Mouse (Mus musculus): Measurements from ENCODE around the gene Zfand4. TPM values are rescaled to one million over a fixed set of nuclear protein-coding genes. Genes with fewer than 3 reads are reported as not detected.

Zfand4 gene
- total RNA-seq, 1 experiment from 2014 or later, result 32.0 TPM

- ATAC-seq (replicated peaks in 1 of 2; ENCODE audit: insufficient read depth in 1 of 2, low FRiP score in 2 of 2, low TSS enrichment in 1 of 2, low read depth in 1 of 2, poor library complexity in 2 of 2, severe bottlenecking in 2 of 2), result no peak
These were observed 92.9 kb downstream of the Zfand4 start for GRCm38 (mm10) chr6:116356948-116357325.

- no peak for ATAC-seq (replicated peaks in 1 of 2; ENCODE audit: insufficient read depth in 1 of 2, low FRiP score in 2 of 2, low TSS enrichment in 1 of 2, low read depth in 1 of 2, poor library complexity in 2 of 2, severe bottlenecking in 2 of 2)
These were observed 94.0 kb downstream of the Zfand4 start for GRCm38 (mm10) chr6:116358056-116358455.

DNA sequence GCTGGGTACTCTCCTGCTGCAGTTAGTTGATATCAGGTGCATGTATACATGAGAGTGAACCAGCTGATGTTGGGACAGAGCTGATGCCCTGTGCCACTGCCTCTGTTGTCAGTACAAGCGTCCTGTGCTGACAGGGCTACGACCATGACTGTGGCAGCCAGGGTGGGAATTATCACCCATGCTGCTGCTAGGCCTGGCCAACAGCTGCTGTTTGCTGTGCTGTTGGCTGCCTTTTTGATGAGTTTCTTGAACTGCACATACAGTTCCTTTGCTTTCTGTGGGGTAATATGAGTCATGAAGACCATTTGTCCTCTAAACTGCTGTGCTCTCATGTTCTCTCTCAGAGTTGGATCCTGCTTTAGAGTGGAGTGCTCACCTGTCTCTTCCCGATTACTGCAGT lies 95.2 kb downstream of the Zfand4 start:
- ATAC-seq (replicated peaks in 1 of 2; ENCODE audit: insufficient read depth in 1 of 2, low FRiP score in 2 of 2, low TSS enrichment in 1 of 2, low read depth in 1 of 2, poor library complexity in 2 of 2, severe bottlenecking in 2 of 2), result no peak

DNA sequence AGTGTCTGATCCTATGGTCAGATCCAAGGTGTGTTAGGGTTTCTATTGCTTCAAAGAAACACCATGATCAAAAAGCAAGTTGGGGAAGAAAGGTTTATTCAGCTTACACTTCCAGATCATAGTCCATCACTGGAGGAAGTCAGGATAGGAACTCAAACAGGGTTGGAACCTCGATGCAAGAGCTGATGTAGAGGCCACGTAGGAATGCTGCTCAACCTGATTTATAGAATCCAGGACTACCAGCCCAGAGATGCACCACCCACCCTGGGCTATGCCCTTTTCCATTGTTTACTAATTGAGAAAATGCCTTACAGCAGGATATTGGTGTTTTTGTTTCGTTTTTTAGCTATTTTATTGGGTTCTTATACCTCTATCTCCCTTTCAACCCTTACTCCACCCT lies 97.4 kb downstream of the Zfand4 start:
- no peak for ATAC-seq (replicated peaks in 1 of 2; ENCODE audit: insufficient read depth in 1 of 2, low FRiP score in 2 of 2, low TSS enrichment in 1 of 2, low read depth in 1 of 2, poor library complexity in 2 of 2, severe bottlenecking in 2 of 2)

DNA sequence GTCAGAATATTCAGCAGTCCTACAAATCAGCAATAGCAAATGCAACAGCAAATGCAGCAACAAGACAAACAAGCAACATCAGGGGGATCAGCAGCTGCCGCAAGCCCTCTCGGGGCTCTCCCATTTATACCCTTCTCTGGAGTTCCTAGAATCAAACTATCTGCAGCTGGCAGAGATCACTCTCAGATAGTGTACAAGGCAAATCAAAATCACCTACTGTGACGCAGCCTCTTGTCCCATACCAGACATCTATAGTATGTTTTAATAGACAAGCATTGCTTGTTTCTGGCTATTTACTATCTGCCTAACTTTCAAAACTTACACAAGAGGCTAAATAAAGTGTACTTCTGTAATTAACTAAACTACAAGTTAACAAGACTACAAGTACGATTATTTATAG lies 98.0 kb downstream of the Zfand4 start:
- ATAC-seq (replicated peaks in 1 of 2; ENCODE audit: insufficient read depth in 1 of 2, low FRiP score in 2 of 2, low TSS enrichment in 1 of 2, low read depth in 1 of 2, poor library complexity in 2 of 2, severe bottlenecking in 2 of 2), result no peak

- no peak for ATAC-seq (replicated peaks in 1 of 2; ENCODE audit: insufficient read depth in 1 of 2, low FRiP score in 2 of 2, low TSS enrichment in 1 of 2, low read depth in 1 of 2, poor library complexity in 2 of 2, severe bottlenecking in 2 of 2)
These were observed 103.9 kb downstream of the Zfand4 start for GRCm38 (mm10) chr6:116367971-116368370.

DNA sequence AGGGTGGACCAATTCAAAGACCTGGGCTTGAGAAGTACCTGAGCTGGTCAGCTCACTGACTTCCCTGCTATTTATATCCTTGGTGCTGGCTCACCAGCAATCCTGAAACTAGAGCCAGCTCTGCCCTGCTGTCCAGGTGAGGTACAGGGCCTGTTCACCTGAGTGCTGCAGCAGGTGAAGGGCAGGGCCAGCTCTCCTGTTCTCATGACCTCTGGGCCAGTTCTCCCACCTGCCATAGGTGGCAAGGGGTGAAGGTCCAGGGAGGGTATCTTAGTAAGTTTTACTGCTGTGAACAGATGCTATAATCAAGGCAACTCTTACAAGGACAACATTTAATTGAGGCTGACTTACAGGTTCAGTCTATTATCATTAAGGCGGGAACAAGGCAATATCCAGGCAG lies 105.8 kb downstream of the Zfand4 start:
- ATAC-seq (replicated peaks in 1 of 2; ENCODE audit: insufficient read depth in 1 of 2, low FRiP score in 2 of 2, low TSS enrichment in 1 of 2, low read depth in 1 of 2, poor library complexity in 2 of 2, severe bottlenecking in 2 of 2), result no peak

GRCm38 (mm10) chr6:116370216-116370976 lies 106.4 kb downstream of the Zfand4 start:
- ATAC-seq (replicated peaks in 1 of 2; ENCODE audit: insufficient read depth in 1 of 2, low FRiP score in 2 of 2, low TSS enrichment in 1 of 2, low read depth in 1 of 2, poor library complexity in 2 of 2, severe bottlenecking in 2 of 2), result no peak

DNA sequence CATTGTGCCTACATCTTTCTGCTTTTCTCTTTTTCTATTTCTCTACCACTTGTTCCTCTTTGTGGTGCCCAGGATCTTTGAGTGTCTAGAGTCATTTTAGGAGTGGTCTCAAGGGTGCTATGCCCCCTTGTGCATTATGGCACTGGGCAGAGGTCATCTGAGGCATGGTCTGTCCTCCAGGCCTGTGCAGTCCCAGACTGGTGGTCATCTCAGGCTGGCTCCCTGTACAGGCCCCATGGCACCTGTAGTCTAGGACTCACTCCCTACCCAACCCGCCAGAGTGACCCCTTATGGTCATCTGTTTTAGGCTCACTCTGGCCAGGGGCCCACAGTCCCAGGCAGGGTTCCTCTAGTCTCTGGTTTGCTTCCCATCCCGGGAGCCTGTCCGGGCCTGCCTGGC lies 107.5 kb downstream of the Zfand4 start:
- no peak for ATAC-seq (replicated peaks in 1 of 2; ENCODE audit: insufficient read depth in 1 of 2, low FRiP score in 2 of 2, low TSS enrichment in 1 of 2, low read depth in 1 of 2, poor library complexity in 2 of 2, severe bottlenecking in 2 of 2)

DNA sequence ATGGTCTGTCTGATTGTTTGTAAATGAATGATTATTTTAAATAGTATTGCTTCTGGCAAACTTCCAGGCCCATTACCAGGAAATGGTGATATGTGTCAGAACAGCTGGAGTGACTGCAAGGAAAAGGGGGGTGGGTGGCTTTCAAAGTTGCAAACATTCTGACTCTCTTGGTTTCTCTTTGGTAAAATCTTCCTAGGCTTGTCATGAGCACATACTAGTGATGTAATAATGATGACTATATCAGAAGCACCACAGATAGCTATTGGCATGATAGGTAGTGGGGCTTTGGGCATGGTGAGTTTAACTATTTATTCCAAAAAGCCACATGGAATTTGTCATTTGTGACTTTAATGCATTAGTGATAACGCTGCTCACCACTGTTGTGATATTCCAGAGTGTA lies 110.1 kb downstream of the Zfand4 start:
- ATAC-seq (replicated peaks in 1 of 2; ENCODE audit: insufficient read depth in 1 of 2, low FRiP score in 2 of 2, low TSS enrichment in 1 of 2, low read depth in 1 of 2, poor library complexity in 2 of 2, severe bottlenecking in 2 of 2), result no peak

DNA sequence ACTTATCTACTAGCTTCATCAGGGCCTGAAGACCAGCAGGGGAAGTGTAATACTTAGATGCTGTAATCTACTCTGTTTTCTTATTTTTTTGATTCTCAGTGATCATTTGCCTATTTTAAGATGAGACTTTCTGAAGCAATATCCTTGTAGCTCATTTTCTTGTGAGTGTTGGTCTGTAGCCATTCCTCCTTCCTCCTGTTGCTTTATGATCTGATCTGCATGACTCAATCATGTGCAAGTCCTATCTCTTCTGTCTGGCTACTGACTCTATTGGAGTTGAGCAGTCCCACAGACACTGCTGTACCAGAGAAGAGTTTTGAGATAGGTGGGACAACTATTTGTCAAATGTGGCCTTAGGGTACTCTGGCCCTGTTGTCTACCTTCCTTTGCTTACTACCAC lies 110.6 kb downstream of the Zfand4 start:
- no peak for ATAC-seq (replicated peaks in 1 of 2; ENCODE audit: insufficient read depth in 1 of 2, low FRiP score in 2 of 2, low TSS enrichment in 1 of 2, low read depth in 1 of 2, poor library complexity in 2 of 2, severe bottlenecking in 2 of 2)

DNA sequence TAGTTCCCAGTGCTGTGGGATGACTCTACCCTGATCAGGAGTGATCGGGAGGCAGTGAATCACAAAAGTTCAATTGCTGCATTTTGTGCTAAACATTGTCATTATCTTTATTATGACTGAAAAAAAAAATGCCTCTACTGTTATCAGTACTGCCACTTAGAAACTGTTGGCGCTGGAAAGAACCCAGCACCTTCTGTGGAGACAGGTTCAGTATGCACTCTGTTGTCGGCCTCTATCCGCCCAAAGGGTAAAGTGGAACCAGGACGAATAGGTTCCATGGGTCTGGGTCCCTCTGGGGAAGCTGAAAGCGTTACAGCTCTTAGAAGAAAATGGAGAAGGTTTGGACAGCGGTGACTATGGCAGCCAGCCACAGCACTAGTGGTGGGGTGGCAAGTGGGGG lies 114.9 kb downstream of the Zfand4 start:
- ATAC-seq (replicated peaks in 1 of 2; ENCODE audit: insufficient read depth in 1 of 2, low FRiP score in 2 of 2, low TSS enrichment in 1 of 2, low read depth in 1 of 2, poor library complexity in 2 of 2, severe bottlenecking in 2 of 2), result no peak

Other genes starting within 250 kb of the Zfand4 start
- gene Tmcc1, start 70.7 kb upstream of the Zfand4 start, total RNA-seq (2017), result 19.3 and 24.3 TPM in 2 replicates
- gene Washc2, start 56.2 kb upstream of the Zfand4 start, total RNA-seq (2017), result 51.1 and 55.5 TPM in 2 replicates
- 12.9 and 34.2 TPM in 2 replicates for gene March8, start 73.8 kb downstream of the Zfand4 start, total RNA-seq (2017)
- 10.5 and 15.2 TPM in 2 replicates for gene Alox5, start 197.0 kb downstream of the Zfand4 start, total RNA-seq (2017)
- not detected in 2 replicates for gene Olfr211, start 224.9 kb downstream of the Zfand4 start, total RNA-seq (2017)
- not detected in 2 replicates for gene Olfr212, start 242.3 kb downstream of the Zfand4 start, total RNA-seq (2017)

Measured in hematopoietic stem cell, adult 5-6 weeks (primary cell).